Mouse (Mus musculus): ENCODE measurements around the gene Ankrd60. TPM values are rescaled to one million over a fixed set of nuclear protein-coding genes. Genes with fewer than 3 reads are reported as not detected.

The Ankrd60 gene
- polyA plus RNA-seq, 1 experiment from 2014 or later = not detected

GRCm38 (mm10) chr2:173581096-173581495 is 2.9 kb upstream of the Ankrd60 start:
- Histone ChIP-seq H3K9me3 (no peaks in the 10 kb centered on the region), H3K36me3 (no peaks in the 10 kb centered on the region), H3K27me3 (peaks cover 37% of the 10 kb centered on the region), H3K4me2 (replicated peaks) (no peak overlapping the region), H3K4me3 (replicated peaks) (no peak overlapping the region), H3K27ac (no peak overlapping the region), H3K9ac (replicated peaks) (no peak overlapping the region), H3K4me1 (replicated peaks) (peaks cover 14% of the 10 kb centered on the region)
- ATAC-seq = no peak

GRCm38 (mm10) chr2:173578595-173578994 is 430 bp upstream of the Ankrd60 start:
- Histone ChIP-seq H3K4me1 (replicated peaks) (peaks cover 9% of the 10 kb centered on the region), H3K9ac (replicated peaks) (peak overlapping the region; percentile 60; the same call in 1 of the 2 replicates), H3K4me3 (replicated peaks) (peak overlapping the region; percentile 44), H3K36me3 (no peaks in the 10 kb centered on the region), H3K9me3 (no peaks in the 10 kb centered on the region), H3K27ac (no peak overlapping the region), H3K4me2 (replicated peaks) (peak overlapping the region; percentile 84), H3K27me3 (peaks cover 23% of the 10 kb centered on the region)
- 32% methylated on average over 8 of the region's 8 CpGs for WGBS
- ATAC-seq = 0 out of 2 replicates have a peak, but pooled peaks have one; percentile 28

GRCm38 (mm10) chr2:173564179-173564578 is 14.0 kb downstream of the Ankrd60 start:
- Histone ChIP-seq H3K27ac (no peak overlapping the region), H3K4me2 (replicated peaks) (no peak overlapping the region), H3K27me3 (no peaks in the 10 kb centered on the region), H3K4me3 (replicated peaks) (no peak overlapping the region), H3K9me3 (no peaks in the 10 kb centered on the region), H3K9ac (replicated peaks) (no peak overlapping the region), H3K4me1 (replicated peaks) (no peaks in the 10 kb centered on the region), H3K36me3 (no peaks in the 10 kb centered on the region)
- WGBS = 67% methylated on average over 9 of the region's 9 CpGs
- ATAC-seq = no peak

- Histone ChIP-seq H3K4me3 (replicated peaks) (no peak overlapping the region), H3K4me2 (replicated peaks) (no peak overlapping the region), H3K27me3 (no peaks in the 10 kb centered on the region), H3K4me1 (replicated peaks) (no peaks in the 10 kb centered on the region), H3K36me3 (no peaks in the 10 kb centered on the region), H3K9ac (replicated peaks) (no peak overlapping the region), H3K27ac (no peak overlapping the region), H3K9me3 (no peaks in the 10 kb centered on the region)
- 76% methylated on average over 7 of the region's 7 CpGs for WGBS
- no peak for ATAC-seq
These were observed 14.8 kb downstream of the Ankrd60 start for GRCm38 (mm10) chr2:173563336-173563735.

- no peak overlapping the region for H3K9ac ChIP-seq (replicated peaks)
- WGBS = 40% methylated on average over 5 of the region's 5 CpGs
- peak; percentile 70 for ATAC-seq
- no peaks in the 10 kb centered on the region for H3K9me3 ChIP-seq
- no peaks in the 10 kb centered on the region for H3K27me3 ChIP-seq
- H3K27ac ChIP-seq = no peak overlapping the region
- no peak overlapping the region for H3K4me3 ChIP-seq (replicated peaks)
- H3K4me1 ChIP-seq (replicated peaks) = no peaks in the 10 kb centered on the region
- H3K36me3 ChIP-seq = no peaks in the 10 kb centered on the region
- no peak overlapping the region for H3K4me2 ChIP-seq (replicated peaks)
These were observed 16.2 kb downstream of the Ankrd60 start for GRCm38 (mm10) chr2:173561851-173562442.

GRCm38 (mm10) chr2:173558754-173559396 is 19.3 kb downstream of the Ankrd60 start:
- Histone ChIP-seq H3K4me2 (replicated peaks) (no peak overlapping the region), H3K4me3 (replicated peaks) (no peak overlapping the region), H3K27me3 (no peaks in the 10 kb centered on the region), H3K9me3 (no peaks in the 10 kb centered on the region), H3K4me1 (replicated peaks) (no peaks in the 10 kb centered on the region), H3K36me3 (no peaks in the 10 kb centered on the region), H3K27ac (no peak overlapping the region), H3K9ac (replicated peaks) (no peak overlapping the region)
- WGBS = 86% methylated on average over 12 of the region's 12 CpGs
- ATAC-seq = no peak

GRCm38 (mm10) chr2:173553863-173554262 is 24.3 kb downstream of the Ankrd60 start:
- Histone ChIP-seq H3K9me3 (no peaks in the 10 kb centered on the region), H3K27me3 (0 out of 2 replicates have a peak, but pooled peaks cover 2% of the 10 kb centered on the region), H3K27ac (no peak overlapping the region), H3K36me3 (no peaks in the 10 kb centered on the region), H3K4me3 (replicated peaks) (no peak overlapping the region), H3K9ac (replicated peaks) (no peak overlapping the region), H3K4me1 (replicated peaks) (no peaks in the 10 kb centered on the region), H3K4me2 (replicated peaks) (no peak overlapping the region)
- peak; percentile 45; the same call in 1 of the 2 replicates for ATAC-seq
- WGBS = 46% methylated on average over 9 of the region's 9 CpGs

GRCm38 (mm10) chr2:173550681-173551080 is 27.5 kb downstream of the Ankrd60 start:
- no peak overlapping the region for H3K4me2 ChIP-seq (replicated peaks)
- H3K27ac ChIP-seq = no peak overlapping the region
- 78% methylated on average over 6 of the region's 6 CpGs for WGBS
- no peaks in the 10 kb centered on the region for H3K36me3 ChIP-seq
- H3K9me3 ChIP-seq = no peaks in the 10 kb centered on the region
- H3K4me3 ChIP-seq (replicated peaks) = no peak overlapping the region
- no peaks in the 10 kb centered on the region; the same call in 1 of the 2 replicates for H3K4me1 ChIP-seq (replicated peaks)
- H3K27me3 ChIP-seq = 0 out of 2 replicates have a peak, but pooled peaks cover 6% of the 10 kb centered on the region
- no peak overlapping the region for H3K9ac ChIP-seq (replicated peaks)
- ATAC-seq = no peak

- ATAC-seq = no peak
- Histone ChIP-seq H3K9me3 (no peaks in the 10 kb centered on the region), H3K36me3 (no peaks in the 10 kb centered on the region), H3K27me3 (0 out of 2 replicates have a peak, but pooled peaks cover 8% of the 10 kb centered on the region), H3K4me3 (replicated peaks) (no peak overlapping the region), H3K27ac (no peak overlapping the region), H3K4me1 (replicated peaks) (no peaks in the 10 kb centered on the region; the same call in 1 of the 2 replicates), H3K4me2 (replicated peaks) (no peak overlapping the region), H3K9ac (replicated peaks) (no peak overlapping the region)
- WGBS = 75% methylated on average over 10 of the region's 10 CpGs
These were observed 28.9 kb downstream of the Ankrd60 start for GRCm38 (mm10) chr2:173549236-173549635.

- peak; percentile 71 for ATAC-seq
- WGBS = 45% methylated on average over 15 of the region's 15 CpGs
- Histone ChIP-seq H3K27me3 (0 out of 2 replicates have a peak, but pooled peaks cover 8% of the 10 kb centered on the region), H3K9ac (replicated peaks) (no peak overlapping the region), H3K27ac (no peak overlapping the region), H3K4me3 (replicated peaks) (no peak overlapping the region), H3K4me2 (replicated peaks) (no peak overlapping the region), H3K36me3 (no peaks in the 10 kb centered on the region), H3K9me3 (no peaks in the 10 kb centered on the region), H3K4me1 (replicated peaks) (no peaks in the 10 kb centered on the region; the same call in 1 of the 2 replicates)
These were observed 32.0 kb downstream of the Ankrd60 start for GRCm38 (mm10) chr2:173545992-173546703.

- Histone ChIP-seq H3K9ac (replicated peaks) (no peak overlapping the region), H3K27me3 (0 out of 2 replicates have a peak, but pooled peaks cover 5% of the 10 kb centered on the region), H3K27ac (no peak overlapping the region), H3K4me3 (replicated peaks) (no peak overlapping the region), H3K36me3 (no peaks in the 10 kb centered on the region), H3K9me3 (no peaks in the 10 kb centered on the region), H3K4me2 (replicated peaks) (no peak overlapping the region), H3K4me1 (replicated peaks) (peaks cover 6% of the 10 kb centered on the region; the same call in 1 of the 2 replicates)
- ATAC-seq = no peak
- 80% methylated on average over 4 of the region's 4 CpGs for WGBS
These were observed 35.4 kb downstream of the Ankrd60 start for GRCm38 (mm10) chr2:173542716-173543115.

- WGBS = 83% methylated on average over 4 of the region's 4 CpGs
These were observed 36.4 kb downstream of the Ankrd60 start for GRCm38 (mm10) chr2:173541748-173542147.

More at GRCm38 (mm10) chr2:173541748-173542147, 36.4 kb downstream of the Ankrd60 start:
- Histone ChIP-seq H3K9ac (replicated peaks) (no peak overlapping the region), H3K27me3 (0 out of 2 replicates have a peak, but pooled peaks cover 5% of the 10 kb centered on the region), H3K4me1 (replicated peaks) (peaks cover 6% of the 10 kb centered on the region; the same call in 1 of the 2 replicates), H3K36me3 (no peaks in the 10 kb centered on the region), H3K4me2 (replicated peaks) (no peak overlapping the region), H3K27ac (no peak overlapping the region), H3K4me3 (replicated peaks) (no peak overlapping the region), H3K9me3 (no peaks in the 10 kb centered on the region)
- ATAC-seq = no peak
